Mouse (Mus musculus): ENCODE measurements around the gene Prlh.

Gene Prlh

GRCm38 (mm10) chr1:90952808-90953207 lies at the start of gene Prlh:
TSS of gene Prlh (plus strand) at chr1:90953108.
- CTCF ChIA-PET, result no interaction called here

- CTCF ChIA-PET, result no interaction called here
These were observed 49.5 kb upstream of the Prlh start for GRCm38 (mm10) chr1:90903211-90903945.

GRCm38 (mm10) chr1:90903971-90904458 lies 48.9 kb upstream of the Prlh start:
- CTCF ChIA-PET, result no interaction called here

GRCm38 (mm10) chr1:90904729-90905404 lies 48.0 kb upstream of the Prlh start:
- CTCF ChIA-PET, result no interaction called here

GRCm38 (mm10) chr1:90906357-90906756 lies 46.6 kb upstream of the Prlh start:
- CTCF ChIA-PET, result no interaction called here

GRCm38 (mm10) chr1:90909161-90909560 lies 43.7 kb upstream of the Prlh start:
- CTCF ChIA-PET, result no interaction called here

- CTCF ChIA-PET, result no interaction called here
These were observed 43.2 kb upstream of the Prlh start for GRCm38 (mm10) chr1:90909631-90910152.

- CTCF ChIA-PET, result no interaction called here
These were observed 39.7 kb upstream of the Prlh start for GRCm38 (mm10) chr1:90913231-90913630.

- CTCF ChIA-PET, result no interaction called here
These were observed 37.8 kb upstream of the Prlh start, which contains the start of gene Mlph for GRCm38 (mm10) chr1:90914948-90915569. TSS of gene Mlph (plus strand) at chr1:90915085.

GRCm38 (mm10) chr1:90917509-90917908 lies 35.4 kb upstream of the Prlh start:
- CTCF ChIA-PET, result no interaction called here

- CTCF ChIA-PET, result no interaction called here
These were observed 31.2 kb upstream of the Prlh start for GRCm38 (mm10) chr1:90921687-90922086.

GRCm38 (mm10) chr1:90926030-90926429 lies 26.9 kb upstream of the Prlh start:
- CTCF ChIA-PET, result interaction anchor here (0.7 kb wide), 1 partner anchor 313 kb away, joined by 5 read pairs; no protein-coding TSS in a partner anchor

- CTCF ChIA-PET, result no interaction called here
These were observed 25.6 kb upstream of the Prlh start for GRCm38 (mm10) chr1:90927308-90927707.

GRCm38 (mm10) chr1:90927929-90928574 lies 24.9 kb upstream of the Prlh start:
- CTCF ChIA-PET, result no interaction called here

GRCm38 (mm10) chr1:90928575-90928934 lies 24.4 kb upstream of the Prlh start:
- CTCF ChIA-PET, result no interaction called here

GRCm38 (mm10) chr1:90933001-90933400 lies 19.9 kb upstream of the Prlh start:
- CTCF ChIA-PET, result no interaction called here

- CTCF ChIA-PET, result no interaction called here
These were observed 15.9 kb upstream of the Prlh start for GRCm38 (mm10) chr1:90936990-90937389.

GRCm38 (mm10) chr1:90939980-90940379 lies 12.9 kb upstream of the Prlh start:
- CTCF ChIA-PET, result no interaction called here

GRCm38 (mm10) chr1:90945171-90945570 lies 7.7 kb upstream of the Prlh start:
- CTCF ChIA-PET, result no interaction called here

GRCm38 (mm10) chr1:90947252-90947651 lies 5.7 kb upstream of the Prlh start:
- CTCF ChIA-PET, result no interaction called here

- CTCF ChIA-PET, result no interaction called here
These were observed 3.6 kb upstream of the Prlh start for GRCm38 (mm10) chr1:90949309-90949708.

GRCm38 (mm10) chr1:90951670-90952069 lies 1.2 kb upstream of the Prlh start:
- CTCF ChIA-PET, result no interaction called here

Data from spleen, embryonic (tissue).